Mouse (Mus musculus): ENCODE data around the gene Tesk2.

- no peak for TF ChIP-seq POLR2A (IDR thresholded peaks at IDR 0.05; ENCODE audit: borderline replicate concordance, extremely low read depth, low read depth, low read length)
- no peak for TF ChIP-seq CTCF (IDR thresholded peaks at IDR 0.05; ENCODE audit: insufficient read depth, low read length)
Measured at GRCm38 (mm10) chr4:116684665-116685064, 36.1 kb upstream of the Tesk2 start.

Data from lung, adult 2 months (tissue).